Mouse (Mus musculus): ENCODE data around the gene Git2.

GRCm38 (mm10) chr5:114717292-114717691 lies 58.0 kb downstream of the Git2 start:
- no peak for TF ChIP-seq CTCF (IDR thresholded peaks at IDR 0.05 in 2 of 3, conservative IDR thresholded peaks at IDR 0.05 in 1 of 3; ENCODE audit: control insufficient read depth in 1 of 3, insufficient read depth in 1 of 3, low read depth in 2 of 3, low read length in 3 of 3, poor library complexity in 1 of 3, severe bottlenecking in 1 of 3)
- no peak for TF ChIP-seq USF1 (IDR thresholded peaks at IDR 0.05; ENCODE audit: low read depth, low read length)
- TF ChIP-seq RAD21 (IDR thresholded peaks at IDR 0.05; ENCODE audit: low read depth, low read length), result no peak
- no peak for TF ChIP-seq ZNF384 (IDR thresholded peaks at IDR 0.05; ENCODE audit: low read depth, low read length)
